Mouse (Mus musculus) embryonic facial prominence, embryonic 13.5 days (tissue): ENCODE results near the gene Gm10322. TPM values are rescaled to one million over a fixed set of nuclear protein-coding genes. Genes with fewer than 3 reads are reported as not detected.

Source experiments
- polyA plus RNA-seq: library from polyadenylated mRNA; unstranded; fragments of >200 nt; fragmentation: Nextera tagmentation; extraction: Ambion mirVana; gene quantifications from 2 replicates; pipeline ENCODE4 v1.2.1, GENCODE M21; 2015

The Gm10322 gene
- polyA plus RNA-seq, 1 experiment from 2014 or later = not detected

Other genes with a start within 250 kb of the Gm10322 start
- 2.8 and 15.0 TPM in 2 replicates for gene Gm10273, start 220.4 kb upstream of the Gm10322 start, polyA plus RNA-seq
- gene Pla2g12b, start 212.4 kb upstream of the Gm10322 start, polyA plus RNA-seq = 0.65 TPM in 1 of 2 replicates, not detected in the other
- gene Oit3, start 174.3 kb upstream of the Gm10322 start, polyA plus RNA-seq = 0.67 and 0.80 TPM in 2 replicates
- 30.1 and 31.3 TPM in 2 replicates for gene Mcu, start 629 bp downstream of the Gm10322 start, polyA plus RNA-seq
- 69.0 and 73.1 TPM in 2 replicates for gene Micu1, start 86.4 kb downstream of the Gm10322 start, polyA plus RNA-seq